Mouse (Mus musculus) urinary bladder, postnatal 4 days (tissue): ENCODE results near the gene Krt80.

ENCODE experiments used
- DNase-seq, 2 experiments: peaks; one replicate each; pipeline ENCODE4 v3.0.0; 2021 to 2022; ENCODE audit warnings: low spot score in 2 of 2

The Krt80 gene

GRCm38 (mm10) chr15:101370101-101370911, at the start of gene Krt80:
TSS of gene Krt80 (minus strand) at chr15:101370162.
- DNase-seq, result peak; percentile 76 to 87

GRCm38 (mm10) chr15:101418950-101419349, 49.0 kb upstream of the Krt80 start:
- DNase-seq, result no peak

- no peak for DNase-seq
Observed at GRCm38 (mm10) chr15:101414807-101415565, 45.0 kb upstream of the Krt80 start.

- DNase-seq, result no peak
Observed at GRCm38 (mm10) chr15:101413916-101414635, 44.1 kb upstream of the Krt80 start.

- DNase-seq, result peak in 1 of 2 experiments; percentile 62
Observed at GRCm38 (mm10) chr15:101412188-101412587, 42.2 kb upstream of the Krt80 start.

- no peak for DNase-seq
Observed at GRCm38 (mm10) chr15:101410775-101411174, 40.8 kb upstream of the Krt80 start, which contains the start of gene Krt7. TSS of gene Krt7 (plus strand) at chr15:101411043.

- no peak for DNase-seq
Observed at GRCm38 (mm10) chr15:101398269-101398668, 28.3 kb upstream of the Krt80 start.

- DNase-seq, result no peak
Observed at GRCm38 (mm10) chr15:101397683-101398082, 27.7 kb upstream of the Krt80 start.

GRCm38 (mm10) chr15:101396921-101397320, 27.0 kb upstream of the Krt80 start:
- DNase-seq, result no peak

- no peak for DNase-seq
Observed at GRCm38 (mm10) chr15:101396466-101396865, 26.5 kb upstream of the Krt80 start.

GRCm38 (mm10) chr15:101394908-101395307, 24.9 kb upstream of the Krt80 start:
- DNase-seq, result no peak

- DNase-seq, result no peak
Observed at GRCm38 (mm10) chr15:101392251-101392650, 22.3 kb upstream of the Krt80 start.

- DNase-seq, result no peak
Observed at GRCm38 (mm10) chr15:101390203-101390602, 20.2 kb upstream of the Krt80 start.

- no peak for DNase-seq
Observed at GRCm38 (mm10) chr15:101388034-101388541, 18.1 kb upstream of the Krt80 start.

GRCm38 (mm10) chr15:101387176-101387575, 17.2 kb upstream of the Krt80 start:
- no peak for DNase-seq

GRCm38 (mm10) chr15:101385064-101385463, 15.1 kb upstream of the Krt80 start:
- DNase-seq, result no peak

- no peak for DNase-seq
Observed at GRCm38 (mm10) chr15:101384610-101385009, 14.6 kb upstream of the Krt80 start.

GRCm38 (mm10) chr15:101382811-101383210, 12.8 kb upstream of the Krt80 start:
- no peak for DNase-seq

GRCm38 (mm10) chr15:101381758-101382157, 11.8 kb upstream of the Krt80 start:
- no peak for DNase-seq

GRCm38 (mm10) chr15:101378646-101379045, 8.7 kb upstream of the Krt80 start:
- no peak for DNase-seq

GRCm38 (mm10) chr15:101376776-101377061, 6.8 kb upstream of the Krt80 start:
- no peak for DNase-seq
